Mouse (Mus musculus) left cerebral cortex, postnatal 25 days (tissue): ENCODE results near the gene Ano9. TPM values are rescaled to one million over a fixed set of nuclear protein-coding genes. Genes with fewer than 3 reads are reported as not detected.

Experiments used
- DNase-seq, 2 experiments: peaks; one replicate each; pipeline ENCODE4 v3.0.0; 2022; ENCODE audit warnings: low spot score in 2 of 2, mixed read lengths in 1 of 2
- intact Hi-C: fragments of 180-260 bp; cut with DNase I; formaldehyde crosslinking; loops from one replicate; pipeline ENCODE4 v1.15.1; 2025
- total RNA-seq, 2 experiments: library from RNA; stranded (reverse); gene quantifications; 2 replicates each; pipeline ENCODE4 v1.2.3; 2021

Gene Ano9
- total RNA-seq, 2 experiments from 2014 or later: not detected

- DNase-seq: peak; percentile 81 to 87
- intact Hi-C loops: loop anchor here (5.0 kb wide), 1 partner anchor 102 kb away; the partner anchor contains the start of gene Rnh1
Observed at GRCm38 (mm10) chr7:141070058-141070862, 47.3 kb downstream of the Ano9 start.

- DNase-seq: no peak
- intact Hi-C loops: no loop called here
Observed at GRCm38 (mm10) chr7:141068351-141068750, 49.3 kb downstream of the Ano9 start.

DNA sequence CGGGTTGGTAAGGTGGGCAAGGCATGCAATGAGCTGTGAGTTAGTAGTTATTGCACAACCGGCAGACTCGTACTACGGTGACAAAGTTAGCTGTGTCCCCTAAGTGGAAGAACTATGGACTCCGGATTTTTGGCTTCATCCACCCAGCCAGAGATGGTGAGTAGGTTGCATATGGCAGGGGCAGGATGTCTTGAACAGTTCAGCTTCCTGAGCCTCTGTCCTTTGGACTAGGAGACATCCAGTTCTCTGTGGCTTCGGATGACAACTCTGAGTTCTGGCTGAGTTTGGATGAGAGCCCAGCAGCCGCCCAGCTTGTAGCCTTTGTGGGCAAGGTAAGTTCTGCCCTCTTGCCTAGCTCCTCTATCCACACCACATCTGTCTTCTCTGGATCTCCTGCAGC is 53.0 kb downstream of the Ano9 start:
- DNase-seq: no peak
- intact Hi-C loops: no loop called here

DNA sequence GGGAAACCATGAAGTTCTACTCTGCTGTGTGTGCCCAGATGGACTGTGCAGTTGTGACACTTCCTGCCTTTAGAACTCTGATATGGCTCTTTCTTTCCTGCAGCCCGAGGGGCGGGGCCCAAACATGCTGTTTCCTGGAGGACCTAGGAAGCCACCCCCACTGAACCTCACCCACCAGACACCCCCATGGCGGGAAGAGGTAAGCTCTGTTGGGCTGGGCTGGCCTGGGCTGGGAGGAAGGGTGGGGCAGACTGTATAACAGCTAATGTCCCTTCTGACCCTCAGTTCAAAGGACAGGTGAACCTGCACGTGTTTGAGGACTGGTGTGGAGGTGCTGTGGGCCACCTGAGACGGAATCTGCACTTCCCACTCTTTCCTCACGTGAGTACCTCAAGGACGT is 53.4 kb downstream of the Ano9 start:
- intact Hi-C loops: no loop called here
- DNase-seq: no peak

- DNase-seq: peak in 1 of 2 experiments; percentile 65
- intact Hi-C loops: no loop called here
Observed at GRCm38 (mm10) chr7:141063353-141063752, 54.3 kb downstream of the Ano9 start.

GRCm38 (mm10) chr7:141062525-141062924 is 55.1 kb downstream of the Ano9 start:
- DNase-seq: peak in 1 of 2 experiments; percentile 60
- intact Hi-C loops: no loop called here

GRCm38 (mm10) chr7:141061269-141061692 is 56.3 kb downstream of the Ano9 start:
- intact Hi-C loops: loop anchor here (2.0 kb wide), 1 partner anchor 204 kb away; the partner anchor contains the start of genes Bet1l, Gm45785 and Ric8a
- no peak for DNase-seq

GRCm38 (mm10) chr7:141060426-141061242 is 57.0 kb downstream of the Ano9 start, which contains the start of gene B4galnt4:
Gene B4galnt4 (plus strand): TSS chr7:141061104.
- intact Hi-C loops: loop anchor here (2.0 kb wide), 1 partner anchor 204 kb away; the partner anchor contains the start of genes Bet1l, Gm45785 and Ric8a

GRCm38 (mm10) chr7:141059929-141060328 is 57.7 kb downstream of the Ano9 start:
- DNase-seq: no peak
- intact Hi-C loops: loop anchor here (2.0 kb wide), 1 partner anchor 203 kb away; the partner anchor contains the start of genes Bet1l, Gm45785 and Ric8a

More at GRCm38 (mm10) chr7:141060426-141061242, 57.0 kb downstream of the Ano9 start, which contains the start of gene B4galnt4:
- peak; percentile 94 to 97 for DNase-seq

DNA sequence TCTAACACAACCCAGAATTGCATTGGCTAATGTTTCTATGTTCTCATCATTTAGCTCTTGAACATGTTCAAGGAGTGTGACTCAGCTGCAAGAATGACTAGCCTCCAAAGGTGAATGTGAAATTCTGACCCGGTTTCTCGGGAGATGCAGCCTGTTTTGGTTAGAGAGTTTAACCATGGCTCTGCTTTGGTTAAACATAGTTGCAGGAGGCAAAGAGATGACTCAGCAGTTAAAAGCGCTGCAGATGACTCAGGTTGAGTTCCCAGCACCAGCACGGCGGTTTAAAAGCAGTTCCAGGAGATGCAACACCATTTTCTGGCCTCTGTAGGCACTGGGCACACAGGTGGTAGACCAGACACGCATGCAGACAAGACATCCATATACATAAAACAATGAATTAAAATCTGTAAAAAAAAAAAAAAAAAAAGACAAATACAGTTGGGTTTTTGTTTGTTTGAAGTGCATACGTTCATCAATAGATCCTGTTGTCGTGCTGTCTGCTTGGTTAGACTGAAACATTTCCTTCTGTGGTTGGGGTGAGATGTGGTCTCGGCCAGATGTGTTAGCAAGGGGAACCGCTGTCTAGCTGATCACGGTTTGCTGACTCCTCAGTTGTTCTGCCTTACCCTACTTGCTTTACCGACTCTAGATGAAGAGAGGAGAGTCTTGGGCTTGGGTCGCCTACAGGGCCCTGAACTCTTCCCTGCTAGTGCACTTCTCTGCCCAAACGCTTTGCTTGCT is 58.8 kb downstream of the Ano9 start:
- intact Hi-C loops: no loop called here
- no peak for DNase-seq

- intact Hi-C loops: no loop called here
Observed at GRCm38 (mm10) chr7:141057541-141057940, 60.1 kb downstream of the Ano9 start.

GRCm38 (mm10) chr7:141056976-141057375 is 60.6 kb downstream of the Ano9 start:
- DNase-seq: no peak
- intact Hi-C loops: no loop called here

More at GRCm38 (mm10) chr7:141057541-141057940, 60.1 kb downstream of the Ano9 start:
- no peak for DNase-seq

DNA sequence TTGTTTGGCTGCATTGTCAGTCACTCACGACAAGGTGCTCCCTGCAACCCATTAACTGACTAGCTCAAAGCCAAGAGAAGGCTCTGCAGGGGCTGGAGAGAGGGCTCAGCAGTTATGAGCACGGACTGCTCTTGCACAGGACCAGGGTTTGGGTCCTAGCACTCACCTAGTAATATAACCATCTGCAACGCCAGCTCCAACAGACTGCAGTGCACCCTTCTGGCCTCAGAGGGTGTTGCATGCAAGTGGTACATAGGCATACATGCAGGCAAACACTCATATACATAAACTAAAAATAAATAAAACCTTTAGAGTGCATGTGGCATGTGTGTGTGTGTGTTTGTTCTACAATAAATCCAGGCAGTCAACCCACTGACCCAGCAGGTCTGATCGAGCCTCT is 61.8 kb downstream of the Ano9 start:
- no peak for DNase-seq
- intact Hi-C loops: no loop called here

DNA sequence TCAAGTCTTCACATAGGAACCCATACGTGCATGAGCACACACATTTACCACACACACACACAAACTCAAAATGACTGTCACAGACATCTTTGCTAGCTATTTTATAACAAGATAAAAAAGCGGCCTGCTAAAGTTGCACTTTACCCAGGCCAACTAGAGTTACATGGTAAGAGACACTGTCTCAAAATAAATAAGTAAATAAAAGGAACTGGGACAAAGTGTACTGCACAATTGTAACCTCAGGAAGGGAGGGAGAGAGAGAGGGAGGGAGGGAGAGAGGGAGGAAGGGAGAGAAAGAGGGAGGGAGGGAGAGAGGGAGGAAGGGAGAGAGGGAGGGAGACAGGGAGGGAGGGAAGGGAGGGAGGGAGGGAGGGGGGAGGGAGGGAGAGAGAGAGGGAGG is 65.2 kb downstream of the Ano9 start:
- DNase-seq: no peak
- intact Hi-C loops: no loop called here

- DNase-seq: no peak
- intact Hi-C loops: no loop called here
Observed at GRCm38 (mm10) chr7:141052016-141052415, 65.6 kb downstream of the Ano9 start.

Other genes with a start within 250 kb of the Ano9 start
- 100 to 1,000 TPM; 116 TPM for gene Psmd13, start 235.8 kb downstream of the Ano9 start, total RNA-seq
- gene Sirt3, start 235.5 kb downstream of the Ano9 start, total RNA-seq: 10 to 100 TPM; 77.1 to 78.2 TPM
- gene Cox8b, start 217.4 kb downstream of the Ano9 start, total RNA-seq: 1 to 10 TPM in 1 of 2 experiments, not detected in 1; 1.2 TPM
- gene Nlrp6, start 196.9 kb downstream of the Ano9 start, total RNA-seq: under 1 TPM; 0.41 to 0.73 TPM
- gene Pgghg, start 176.4 kb downstream of the Ano9 start, total RNA-seq: 1 to 10 TPM; 4.7 to 6.3 TPM
- not detected for gene Ifitm5, start 167.5 kb downstream of the Ano9 start, total RNA-seq
- gene Gm45717, start 161.9 kb downstream of the Ano9 start, total RNA-seq: not detected
- 10 to 100 TPM; 11.7 to 15.7 TPM for gene Ifitm2, start 161.8 kb downstream of the Ano9 start, total RNA-seq
- 1 to 10 TPM; 1.7 to 2.9 TPM for gene Ifitm1, start 150.6 kb downstream of the Ano9 start, total RNA-seq
- gene Ifitm3, start 107.0 kb downstream of the Ano9 start, total RNA-seq: 10 to 100 TPM in 1 of 2 experiments, 1 to 10 TPM in 1; 9.9 to 13.5 TPM
- not detected for gene Ifitm6, start 99.9 kb downstream of the Ano9 start, total RNA-seq
- gene Gm17387, start 88.7 kb downstream of the Ano9 start, total RNA-seq: not detected
- 10 to 100 TPM; 79.6 to 84.3 TPM for gene B4galnt4, start 56.7 kb downstream of the Ano9 start, total RNA-seq
- gene Pkp3, start 39.6 kb downstream of the Ano9 start, total RNA-seq: under 1 TPM in 1 of 2 experiments, not detected in 1; 0.21 TPM
- 1 to 10 TPM; 2.9 to 3.2 TPM for gene Sigirr, start 17.2 kb downstream of the Ano9 start, total RNA-seq
- gene Ptdss2, start 4.6 kb upstream of the Ano9 start, total RNA-seq: 10 to 100 TPM; 47.3 to 53.6 TPM
- gene Rnh1, start 55.1 kb upstream of the Ano9 start, total RNA-seq: 10 to 100 TPM; 30.5 to 32.9 TPM
- 100 to 1,000 TPM; 279 to 287 TPM for gene Hras, start 76.2 kb upstream of the Ano9 start, total RNA-seq
- 1 to 10 TPM; 3.1 to 4.4 TPM for gene Lrrc56, start 76.4 kb upstream of the Ano9 start, total RNA-seq
- gene Lmntd2, start 96.3 kb upstream of the Ano9 start, total RNA-seq: not detected
- 1 to 10 TPM in 1 of 2 experiments, under 1 TPM in 1; 0.78 to 1.5 TPM for gene Rassf7, start 98.1 kb upstream of the Ano9 start, total RNA-seq
- gene Phrf1, start 111.0 kb upstream of the Ano9 start, total RNA-seq: 10 to 100 TPM; 75.5 to 76.4 TPM
- gene Irf7, start 148.7 kb upstream of the Ano9 start, total RNA-seq: 1 to 10 TPM in 1 of 2 experiments, under 1 TPM in 1; 0.78 to 1.1 TPM
- not detected for gene Cdhr5, start 159.0 kb upstream of the Ano9 start, total RNA-seq
- not detected for gene Sct, start 161.3 kb upstream of the Ano9 start, total RNA-seq
- gene Drd4, start 174.2 kb upstream of the Ano9 start, total RNA-seq: under 1 TPM; 0.41 to 0.66 TPM
- gene Deaf1, start 209.9 kb upstream of the Ano9 start, total RNA-seq: 10 to 100 TPM; 71.8 to 76.6 TPM
- 10 to 100 TPM; 33.4 to 34.6 TPM for gene Tmem80, start 209.9 kb upstream of the Ano9 start, total RNA-seq
- gene Eps8l2, start 221.1 kb upstream of the Ano9 start, total RNA-seq: 1 to 10 TPM; 3.0 to 3.3 TPM